Comparison of ENCODE assay signal across 10 mouse cellular contexts in genomic region chr6:97881935-97882334, GRCm38 (mm10).
A peak's percentile ranks its signal among the peaks of the same experiment; 100 is the strongest.
DNase-seq lines count a peak whose midpoint lies in the region; ATAC-seq and TF ChIP-seq lines count a peak whose summit lies in the region.
"Had no signal": no experiment of that assay in that cellular context is flagged by ENCODE, and none has a peak within 500 bp of the region (broad histone marks: within the 10 kb centered on the region; RNA-seq: fewer than 3 reads in every experiment).

No protein-coding gene starts in this region.

- H3K4me1 ChIP-seq in kidney, adult 2 months (ENCODE audit: control insufficient read depth, insufficient read depth, low read length) = peaks cover 12% of the 10 kb centered on the region
- H3K4me1 ChIP-seq in embryonic facial prominence, embryonic 14.5 days (ENCODE audit: control insufficient read depth, insufficient read depth, low read length) = no peaks in the 10 kb centered on the region
- H3K4me1 ChIP-seq: lung, embryonic 15.5 days had no signal

- no peak overlapping the region for H3K4me3 ChIP-seq in kidney, adult 2 months (ENCODE audit: insufficient read depth, low read depth, low read length)
- no peak overlapping the region for H3K4me3 ChIP-seq in embryonic facial prominence, embryonic 14.5 days (ENCODE audit: low read depth, low read length)
- H3K4me3 ChIP-seq: forebrain, embryonic 12.5 days; lung, embryonic 15.5 days had no signal

- H3K9me3 ChIP-seq in embryonic facial prominence, embryonic 14.5 days (ENCODE audit: control insufficient read depth, low read length) = no peaks in the 10 kb centered on the region
- H3K9me3 ChIP-seq: forebrain, embryonic 12.5 days; lung, embryonic 15.5 days had no signal

- no peak overlapping the region for H3K9ac ChIP-seq in embryonic facial prominence, embryonic 14.5 days (ENCODE audit: low read depth, low read length)
- H3K9ac ChIP-seq: forebrain, embryonic 12.5 days; lung, embryonic 15.5 days had no signal

- TF ChIP-seq CTCF in kidney, adult 2 months (conservative IDR thresholded peaks at IDR 0.05; ENCODE audit: insufficient read depth, insufficient read length, low read depth, low read length) = no peak

- TF ChIP-seq POLR2A in kidney, adult 2 months (IDR thresholded peaks at IDR 0.05; ENCODE audit: low read depth, low read length) = no peak

- H3K27ac ChIP-seq in kidney, adult 2 months (ENCODE audit: insufficient read depth, low read depth, low read length) = no peak overlapping the region
- H3K27ac ChIP-seq in embryonic facial prominence, embryonic 14.5 days (replicated peaks; ENCODE audit: low read depth, low read length) = no peak overlapping the region
- H3K27ac ChIP-seq: forebrain, embryonic 12.5 days; lung, embryonic 15.5 days had no signal

- peak; percentile 23 for DNase-seq in kidney, postnatal 14 days
- DNase-seq in kidney, adult 2 months = no peak
- DNase-seq in cerebellum, adult 18-20 months = peak; percentile 70 to 79
- peak; percentile 51 for DNase-seq in embryonic facial prominence, embryonic 14.5 days (ENCODE audit: low spot score)
- DNase-seq in heart, postnatal 4 days = peak; percentile 54
- no peak for DNase-seq in urinary bladder, postnatal 25 days (ENCODE audit: low spot score)
- no peak for DNase-seq in urinary bladder, postnatal 36 days (ENCODE audit: low spot score in 2 of 2)

- no peak for ATAC-seq in embryonic facial prominence, embryonic 14.5 days (ENCODE audit: low read depth)
- ATAC-seq in megakaryocyte, adult 5-6 weeks (ENCODE audit: poor library complexity, severe bottlenecking) = no peak

- H3K27me3 ChIP-seq in kidney, adult 2 months (replicated peaks; ENCODE audit: control insufficient read depth, insufficient read depth, low read length) = no peaks in the 10 kb centered on the region
- no peaks in the 10 kb centered on the region for H3K27me3 ChIP-seq in embryonic facial prominence, embryonic 14.5 days (replicated peaks; ENCODE audit: control insufficient read depth, insufficient read depth, low read length)
- H3K27me3 ChIP-seq: forebrain, embryonic 12.5 days; lung, embryonic 15.5 days had no signal

- H3K4me2 ChIP-seq in embryonic facial prominence, embryonic 14.5 days (ENCODE audit: low read depth, low read length) = no peak overlapping the region
- H3K4me2 ChIP-seq: forebrain, embryonic 12.5 days; lung, embryonic 15.5 days had no signal

- H3K36me3 ChIP-seq in kidney, adult 2 months (ENCODE audit: control insufficient read depth, insufficient read depth, low read length) = no peaks in the 10 kb centered on the region
- H3K36me3 ChIP-seq in embryonic facial prominence, embryonic 14.5 days (ENCODE audit: control insufficient read depth, insufficient read depth, low read length) = no peaks in the 10 kb centered on the region
- H3K36me3 ChIP-seq: forebrain, embryonic 12.5 days; lung, embryonic 15.5 days had no signal

- WGBS in kidney, adult 2 months = 33% methylated on average over 3 of the region's 3 CpGs
- WGBS in embryonic facial prominence, embryonic 14.5 days = 18% methylated on average over 3 of the region's 3 CpGs

Comparison
In these comparisons a context has a peak if more than half of its experiments do, and no peak if none do; other contexts are left out.
1. DNase-seq: peak in kidney, postnatal 14 days (single experiment), cerebellum, adult 18-20 months (2 of 2), embryonic facial prominence, embryonic 14.5 days (single experiment) and heart, postnatal 4 days (single experiment); none in kidney, adult 2 months (single experiment), urinary bladder, postnatal 25 days (single experiment) and urinary bladder, postnatal 36 days (0 of 2).